Mouse (Mus musculus) spleen, adult 2 months (tissue): ENCODE data around the gene Nfkbiz. TPM values are rescaled to one million over a fixed set of nuclear protein-coding genes. Genes with fewer than 3 reads are reported as not detected.
"Not testable (repeated sequence)": the region's sequence is repeated elsewhere in the genome, so short reads cannot be mapped to it uniquely, and the experiment has no call there.

Source experiments
- DNase-seq, 2 experiments: peaks; one replicate each; pipeline versions ENCODE4 v3.0.0 to v3.0.0-alpha.2; 2012 to 2021; ENCODE audit warnings: low spot score in 2 of 2, low read depth in 1 of 2
- H3K27ac ChIP-seq: fragments of 200-500 bp; 2 replicates; pipeline ENCODE4 v1.5.1; 2012; ENCODE audit warnings: low read length, inconsistent platforms; ENCODE audit not compliant: insufficient read depth
- H3K27me3 ChIP-seq: fragments of 200-500 bp; 2 replicates; pipeline ENCODE4 v1.6.1; 2012; ENCODE audit warnings: mild to moderate bottlenecking, moderate library complexity, low read length, inconsistent platforms; ENCODE audit not compliant: control insufficient read depth, insufficient read depth
- H3K36me3 ChIP-seq: fragments of 200-500 bp; 2 replicates; pipeline ENCODE4 v1.6.1; 2012; ENCODE audit warnings: mild to moderate bottlenecking, low read length, inconsistent platforms; ENCODE audit not compliant: control insufficient read depth, insufficient read depth
- H3K4me1 ChIP-seq: fragments of 200-500 bp; 2 replicates; pipeline ENCODE4 v1.6.1; 2011; ENCODE audit warnings: inconsistent platforms; ENCODE audit not compliant: control insufficient read depth, insufficient read depth, insufficient read length
- H3K4me3 ChIP-seq: fragments of 200-500 bp; 2 replicates; pipeline ENCODE4 v1.5.1; 2011; ENCODE audit warnings: mild to moderate bottlenecking, inconsistent platforms; ENCODE audit not compliant: insufficient read depth, insufficient read length; ENCODE audit errors: extremely low read depth
- CTCF ChIP-seq: fragments of 200-500 bp; IDR thresholded peaks from 2 replicates; pipeline ENCODE4 v1.5.1; 2011; ENCODE audit warnings: mild to moderate bottlenecking, inconsistent platforms; ENCODE audit not compliant: insufficient read depth, insufficient read length, insufficient replicate concordance; ENCODE audit errors: extremely low read depth
- POLR2A ChIP-seq: fragments of 200-500 bp; IDR thresholded peaks from 2 replicates; pipeline ENCODE4 v1.6.1; 2011; ENCODE audit warnings: low read depth, low read length, inconsistent platforms
- WGBS: fragments of 180-500 bp; shearing (Covaris S2); methylation state at CpG from one replicate; pipeline ENCODE4 v1.1.7; 2018; 5-methylcytosine and 5-hydroxymethylcytosine counted together
- polyA plus RNA-seq: library from polyadenylated mRNA; depleted of rRNA; stranded (reverse); fragments of >200 nt; gene quantifications from 2 replicates; pipeline ENCODE4 v1.2.3, GENCODE M21; 2012

The Nfkbiz gene
- polyA plus RNA-seq, 1 experiment, result 16.6 TPM

DNA sequence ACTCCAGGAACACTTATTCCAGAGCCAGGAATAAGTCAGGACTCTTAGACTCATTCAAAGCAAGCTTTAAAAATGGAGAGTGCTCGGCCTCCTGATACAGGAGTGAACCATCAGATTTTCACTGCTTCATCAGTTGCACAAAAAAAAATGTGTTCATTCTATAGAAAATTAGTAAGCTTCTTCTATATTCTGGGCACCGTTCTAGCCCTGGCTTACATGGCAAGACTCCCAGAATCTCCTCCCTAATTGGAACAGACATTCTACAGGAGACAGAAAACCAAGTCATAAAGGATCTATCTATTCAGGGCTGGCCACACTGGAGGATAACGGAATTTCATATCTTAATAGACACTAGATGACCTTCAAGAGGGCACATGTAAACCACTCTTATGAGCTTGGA is 22.4 kb upstream of the Nfkbiz start:
- no peaks in the 10 kb centered on the region for H3K27me3 ChIP-seq
- 94% methylated on average over 3 of the region's 3 CpGs for WGBS
- H3K4me3 ChIP-seq, result no peak overlapping the region
- no peak for TF ChIP-seq POLR2A
- no peak for TF ChIP-seq CTCF
- peaks cover 21% of the 10 kb centered on the region for H3K36me3 ChIP-seq
- H3K4me1 ChIP-seq, result no peaks in the 10 kb centered on the region
- H3K27ac ChIP-seq, result no peak overlapping the region
- DNase-seq, result no peak

DNA sequence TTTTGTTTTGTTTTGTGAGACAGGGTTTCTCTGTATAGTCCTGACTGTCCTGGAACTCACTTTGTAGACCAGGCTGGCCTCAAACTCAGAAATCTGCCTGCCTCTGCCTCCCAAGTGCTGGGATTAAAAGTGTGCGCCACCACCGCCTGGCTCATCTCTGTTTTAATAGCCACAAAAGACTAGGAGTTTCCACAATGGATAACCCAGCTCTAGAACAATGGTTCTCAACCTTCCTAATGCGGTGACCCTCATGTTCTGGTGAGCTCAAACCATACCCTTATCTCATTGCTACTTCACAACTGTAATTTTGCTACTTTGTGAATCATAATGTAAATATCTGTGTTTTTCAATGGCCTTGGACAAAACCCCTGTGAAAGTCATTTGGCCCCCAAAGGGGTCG is 20.7 kb upstream of the Nfkbiz start:
- not testable (repeated sequence) for DNase-seq, H3K27ac ChIP-seq, H3K4me1 ChIP-seq, H3K27me3 ChIP-seq, H3K4me3 ChIP-seq
- H3K36me3 ChIP-seq, result peaks cover 12% of the 10 kb centered on the region
- 93% methylated on average over 4 of the region's 4 CpGs for WGBS

DNA sequence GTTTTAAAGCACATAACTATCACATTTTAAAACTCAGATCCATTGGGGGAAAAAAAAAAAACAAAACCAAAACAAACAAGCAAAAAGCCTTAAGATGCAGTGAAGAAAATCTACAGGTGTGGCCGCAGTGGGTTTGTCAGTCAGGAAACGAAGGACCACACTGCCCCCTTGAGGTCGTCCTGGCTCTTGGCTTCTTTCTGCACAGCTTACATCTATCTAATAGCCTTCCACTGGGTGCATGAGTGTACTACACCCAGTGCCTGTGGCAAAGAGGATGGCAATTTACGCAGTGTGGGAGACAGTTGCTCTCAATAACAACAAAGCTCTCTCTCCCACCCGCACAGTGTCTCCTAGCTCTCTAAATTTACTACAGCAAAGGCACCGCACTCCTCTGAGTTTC is 19.8 kb upstream of the Nfkbiz start:
- DNase-seq, result peak; percentile 41 to 74
- WGBS, result 69% methylated on average over 6 of the region's 6 CpGs
- Histone ChIP-seq H3K4me1 (no peaks in the 10 kb centered on the region), H3K4me3 (no peak overlapping the region), H3K27ac (no peak overlapping the region), H3K27me3 (no peaks in the 10 kb centered on the region), H3K36me3 (peaks cover 12% of the 10 kb centered on the region)
- TF ChIP-seq CTCF (peak; percentile 83; the same call in 1 of the 2 replicates), POLR2A (no peak)

DNA sequence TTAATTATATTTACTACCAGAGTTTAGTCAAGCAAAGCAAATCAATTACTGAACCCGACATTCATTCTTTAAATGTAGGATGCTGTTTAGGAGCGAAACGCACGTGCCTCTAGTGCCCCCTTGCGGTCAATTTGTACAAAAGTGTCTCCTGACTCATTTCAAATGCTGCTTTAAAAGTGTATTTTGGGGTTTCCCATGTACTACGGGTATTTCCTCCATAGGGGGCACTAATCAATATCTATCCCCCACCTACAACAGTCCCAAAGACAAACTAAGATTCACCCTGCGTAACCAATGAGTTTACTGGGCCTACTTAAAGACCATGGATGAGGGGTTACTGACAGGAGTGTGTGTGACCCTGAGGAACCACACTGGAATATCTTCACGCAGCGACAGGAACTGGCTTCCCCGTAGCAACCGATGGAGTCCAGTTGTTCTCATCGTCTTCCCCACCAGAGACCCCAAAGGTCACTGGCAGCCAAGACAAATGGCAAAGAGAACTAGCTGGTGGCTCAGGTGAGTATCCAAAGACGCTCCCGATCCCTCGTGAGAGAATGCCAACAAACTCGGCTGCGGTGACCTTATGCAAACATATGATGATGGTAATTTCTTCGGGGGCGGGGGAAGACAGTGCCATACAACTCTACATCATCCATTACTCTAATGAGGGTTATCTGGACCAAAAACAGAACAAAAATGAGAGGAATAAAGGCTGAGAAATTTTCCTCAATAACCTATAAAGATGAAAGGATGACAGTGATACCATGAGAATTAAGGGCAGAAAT is 14.4 kb upstream of the Nfkbiz start:
- Histone ChIP-seq H3K4me3 (no peak overlapping the region), H3K36me3 (peaks cover 12% of the 10 kb centered on the region), H3K27me3 (no peaks in the 10 kb centered on the region), H3K27ac (no peak overlapping the region), H3K4me1 (no peaks in the 10 kb centered on the region)
- TF ChIP-seq POLR2A (no peak), CTCF (peak; percentile 74; the same call in 1 of the 2 replicates)
- 61% methylated on average over 19 of the region's 19 CpGs for WGBS
- DNase-seq, result peak; percentile 69 to 71

DNA sequence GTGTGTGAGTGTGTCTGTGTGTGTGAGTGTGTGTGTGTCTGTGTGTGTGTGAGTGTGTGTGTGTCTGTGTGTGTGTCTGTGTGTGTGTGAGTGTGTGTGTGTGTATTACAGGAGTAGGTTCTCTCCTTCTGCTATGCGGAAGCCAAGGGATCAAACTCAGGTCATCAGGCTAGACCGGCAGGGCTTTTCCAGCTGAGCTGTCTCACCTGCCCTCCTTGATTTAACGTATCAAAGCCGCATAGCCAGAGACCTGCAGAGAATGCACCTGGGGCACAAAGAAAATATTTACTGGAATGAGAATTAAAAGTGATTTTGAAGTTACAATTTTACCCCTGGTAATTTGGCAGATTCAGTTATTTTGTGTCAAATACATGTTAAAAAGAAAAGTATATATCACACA is 13.8 kb upstream of the Nfkbiz start:
- no peak for DNase-seq
- H3K36me3 ChIP-seq, result peaks cover 13% of the 10 kb centered on the region
- TF ChIP-seq POLR2A (no peak), CTCF (no peak)
- no peaks in the 10 kb centered on the region for H3K27me3 ChIP-seq
- no peaks in the 10 kb centered on the region for H3K4me1 ChIP-seq
- no peak overlapping the region for H3K27ac ChIP-seq
- 87% methylated on average over 4 of the region's 4 CpGs for whole genome bisulfite sequencing
- no peak overlapping the region for H3K4me3 ChIP-seq

DNA sequence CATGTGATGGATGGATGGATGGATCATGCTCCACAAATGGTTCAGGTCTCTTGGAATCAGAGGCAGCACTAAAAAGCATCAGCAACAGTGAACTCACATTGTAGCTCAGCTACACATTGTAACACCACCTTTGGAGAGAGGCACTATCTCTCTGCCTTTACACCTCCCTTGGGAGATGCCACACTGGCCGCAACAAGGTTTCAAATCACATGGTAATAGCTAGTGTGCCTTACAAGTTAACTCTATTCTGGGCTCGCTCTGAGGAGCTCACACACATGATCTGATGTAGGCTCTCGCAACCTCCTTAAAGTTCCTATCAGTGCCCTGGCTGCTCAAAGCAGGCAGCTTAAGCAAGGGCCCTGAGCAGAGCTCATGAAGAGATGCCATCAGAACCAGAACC is 11.8 kb upstream of the Nfkbiz start:
- Histone ChIP-seq H3K4me1 (no peaks in the 10 kb centered on the region), H3K27ac (no peak overlapping the region), H3K36me3 (peaks cover 5% of the 10 kb centered on the region), H3K4me3 (no peak overlapping the region), H3K27me3 (no peaks in the 10 kb centered on the region)
- DNase-seq, result no peak
- TF ChIP-seq CTCF (no peak), POLR2A (no peak)
- WGBS, result 88% methylated on average over 3 of the region's 3 CpGs

DNA sequence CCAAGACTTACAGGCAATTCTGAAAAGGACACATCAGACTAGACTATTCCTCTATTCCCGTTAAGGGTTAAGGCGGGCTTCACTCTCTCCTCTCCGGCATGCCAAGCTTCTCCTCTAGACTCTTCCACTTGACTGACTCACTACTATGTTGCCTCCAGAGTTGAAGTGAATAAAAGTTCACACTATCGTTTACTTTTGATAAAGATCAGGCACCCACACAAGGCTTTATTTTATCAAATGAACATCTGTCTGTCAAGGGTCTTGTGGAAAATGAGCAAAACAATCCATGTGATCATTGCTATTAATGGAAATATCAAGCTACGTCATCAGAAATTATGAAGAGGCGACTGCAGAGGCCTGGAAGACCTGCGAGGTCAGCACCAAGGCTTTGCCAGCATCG is 9.0 kb upstream of the Nfkbiz start:
- DNase-seq, result no peak
- WGBS, result 82% methylated on average over 8 of the region's 8 CpGs
- no peak overlapping the region for H3K27ac ChIP-seq

More for the DNA sequence above, 9.0 kb upstream of the Nfkbiz start:
- no peak for TF ChIP-seq CTCF
- no peak for TF ChIP-seq POLR2A
- H3K27me3 ChIP-seq, result no peaks in the 10 kb centered on the region
- H3K36me3 ChIP-seq, result peaks cover 14% of the 10 kb centered on the region
- H3K4me3 ChIP-seq, result no peak overlapping the region
- H3K4me1 ChIP-seq, result no peaks in the 10 kb centered on the region
